Mouse (Mus musculus) G1E (cell line): Measurements from ENCODE around the gene Carmil1.

Source experiments
- CTCF ChIP-seq: IDR thresholded peaks from 2 replicates; pipeline ENCODE4 v1.5.1; 2012; ENCODE audit warnings: low read depth, low read length, inconsistent platforms, mixed read lengths
- GATA1 ChIP-seq: IDR thresholded peaks from 2 replicates; pipeline ENCODE4 v1.6.1; 2012; ENCODE audit warnings: borderline replicate concordance, low read length, inconsistent platforms, mixed read lengths
- GATA2 ChIP-seq: IDR thresholded peaks from 2 replicates; pipeline ENCODE4 v1.6.1; 2012; ENCODE audit warnings: low read depth, low read length, inconsistent platforms, borderline replicate concordance
- POLR2AphosphoS5 ChIP-seq: IDR thresholded peaks from 2 replicates; pipeline ENCODE4 v1.6.1; 2012; ENCODE audit warnings: low read depth, low read length, inconsistent platforms; ENCODE audit not compliant: insufficient replicate concordance
- TAL1 ChIP-seq: conservative IDR thresholded peaks from 2 replicates; pipeline ENCODE4 v1.6.1; 2012; ENCODE audit warnings: low read depth, low read length, inconsistent platforms, mixed read lengths

DNA sequence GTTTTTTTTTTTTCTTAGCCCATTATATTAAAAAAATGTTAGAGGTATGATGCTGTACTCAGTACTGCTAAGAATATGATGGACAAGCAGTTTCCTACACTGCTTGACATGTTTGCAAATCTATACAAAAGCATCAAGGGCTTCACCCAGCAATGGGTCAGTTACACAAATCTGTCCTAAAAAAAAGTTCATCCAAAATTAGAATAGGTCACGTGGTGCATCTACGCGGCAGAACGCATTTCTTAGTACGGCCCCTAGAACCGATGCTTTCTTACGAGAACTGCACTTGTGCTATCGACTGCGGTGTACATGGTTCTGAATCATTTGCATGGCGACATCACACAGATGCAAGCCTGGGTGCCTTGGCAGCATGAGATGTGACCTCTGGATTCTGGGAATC is 208.0 kb downstream of the Carmil1 start:
- TF ChIP-seq CTCF = no peak
- no peak for TF ChIP-seq POLR2AphosphoS5
- TF ChIP-seq TAL1 = no peak
- TF ChIP-seq GATA1 = no peak
- TF ChIP-seq GATA2 = no peak
